Mouse (Mus musculus) E14TG2a.4 (cell line): Measurements from ENCODE around the gene Rftn1.
A peak's percentile ranks its signal among the peaks of the same experiment; 100 is the strongest.

Experiments
- H3K27me3 ChIP-seq: 2 replicates; pipeline ENCODE4 v1.6.1; 2014; ENCODE audit warnings: low read length, control low read depth; ENCODE audit not compliant: insufficient read depth
- H3K36me3 ChIP-seq: 2 replicates; pipeline ENCODE4 v1.6.1; 2014; ENCODE audit warnings: low read length, control low read depth; ENCODE audit not compliant: insufficient read depth
- H3K4me1 ChIP-seq: replicated peaks from 2 replicates; pipeline ENCODE4 v1.6.1; 2014; ENCODE audit warnings: low read depth, low read length, control low read depth
- H3K4me3 ChIP-seq: replicated peaks from 2 replicates; pipeline ENCODE4 v1.5.1; 2014; ENCODE audit warnings: mild to moderate bottlenecking, low read length
- H3K9me3 ChIP-seq: 2 replicates; pipeline ENCODE4 v1.6.1; 2014; ENCODE audit warnings: low read length, control low read depth
- CTCF ChIP-seq: conservative IDR thresholded peaks from 2 replicates; pipeline ENCODE4 v1.5.1; 2014; ENCODE audit warnings: low read length
- NANOG ChIP-seq: IDR thresholded peaks from 2 replicates; pipeline ENCODE4 v1.6.1; 2014; ENCODE audit warnings: borderline replicate concordance, low read length, mixed read lengths
- POU5F1 ChIP-seq: IDR thresholded peaks from 2 replicates; pipeline ENCODE4 v1.6.1; 2014; ENCODE audit warnings: low read length, borderline replicate concordance

Rftn1 gene

GRCm38 (mm10) chr17:50195399-50195798, 4.9 kb upstream of the Rftn1 start:
- no peak for TF ChIP-seq POU5F1
- TF ChIP-seq NANOG: no peak
- no peak for TF ChIP-seq CTCF
- Histone ChIP-seq H3K4me3 (no peak overlapping the region), H3K9me3 (no peaks in the 10 kb centered on the region), H3K4me1 (peaks cover 12% of the 10 kb centered on the region), H3K27me3 (peaks cover 66% of the 10 kb centered on the region), H3K36me3 (no peaks in the 10 kb centered on the region)

DNA sequence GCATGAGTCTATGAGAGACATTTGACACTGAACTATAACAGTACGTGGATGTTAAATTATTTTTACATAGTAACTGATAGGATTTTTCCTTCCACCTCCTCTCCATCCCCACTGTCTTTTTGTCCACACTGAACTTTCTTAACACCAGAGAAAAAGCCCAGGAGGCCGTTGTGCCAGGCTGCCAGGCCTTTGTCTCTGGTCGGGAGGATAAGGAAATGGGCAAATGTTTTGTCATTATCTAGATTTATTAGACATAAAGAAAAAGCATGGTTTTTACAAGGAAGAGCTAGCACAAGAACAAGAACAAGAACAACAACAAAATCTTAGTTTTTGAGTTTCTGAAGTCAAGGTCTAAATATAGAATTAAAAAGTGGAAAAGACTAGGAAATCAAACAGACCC, 4.1 kb upstream of the Rftn1 start:
- Histone ChIP-seq H3K27me3 (peaks cover 70% of the 10 kb centered on the region), H3K36me3 (no peaks in the 10 kb centered on the region), H3K4me1 (peaks cover 16% of the 10 kb centered on the region), H3K4me3 (no peak overlapping the region), H3K9me3 (no peaks in the 10 kb centered on the region)
- TF ChIP-seq POU5F1 (no peak), NANOG (no peak), CTCF (no peak)

GRCm38 (mm10) chr17:50193653-50194052, 3.2 kb upstream of the Rftn1 start:
- H3K9me3 ChIP-seq: no peaks in the 10 kb centered on the region
- TF ChIP-seq POU5F1: no peak
- TF ChIP-seq NANOG: no peak
- no peak for TF ChIP-seq CTCF
- H3K4me1 ChIP-seq: peaks cover 17% of the 10 kb centered on the region
- H3K36me3 ChIP-seq: no peaks in the 10 kb centered on the region
- peaks cover 75% of the 10 kb centered on the region for H3K27me3 ChIP-seq
- no peak overlapping the region for H3K4me3 ChIP-seq

GRCm38 (mm10) chr17:50192376-50192940, 2.0 kb upstream of the Rftn1 start:
- no peak overlapping the region for H3K4me3 ChIP-seq
- no peak for TF ChIP-seq CTCF
- TF ChIP-seq NANOG: no peak
- TF ChIP-seq POU5F1: no peak

GRCm38 (mm10) chr17:50191318-50191957, 964 bp upstream of the Rftn1 start:
- Histone ChIP-seq H3K4me1 (peaks cover 17% of the 10 kb centered on the region), H3K36me3 (no peaks in the 10 kb centered on the region), H3K4me3 (no peak overlapping the region), H3K27me3 (peaks cover 71% of the 10 kb centered on the region), H3K9me3 (no peaks in the 10 kb centered on the region)
- TF ChIP-seq POU5F1 (no peak), NANOG (no peak), CTCF (no peak)

More at GRCm38 (mm10) chr17:50192376-50192940, 2.0 kb upstream of the Rftn1 start:
- Histone ChIP-seq H3K36me3 (no peaks in the 10 kb centered on the region), H3K4me1 (peaks cover 17% of the 10 kb centered on the region), H3K27me3 (peaks cover 74% of the 10 kb centered on the region), H3K9me3 (no peaks in the 10 kb centered on the region)

- Histone ChIP-seq H3K4me1 (peaks cover 10% of the 10 kb centered on the region), H3K4me3 (peak overlapping the region; percentile 83), H3K27me3 (peaks cover 54% of the 10 kb centered on the region), H3K9me3 (no peaks in the 10 kb centered on the region), H3K36me3 (no peaks in the 10 kb centered on the region)
- TF ChIP-seq NANOG: no peak
- TF ChIP-seq POU5F1: no peak
- peak; percentile 29 for TF ChIP-seq CTCF
Observed at GRCm38 (mm10) chr17:50189381-50190012, 977 bp downstream of the Rftn1 start.

DNA sequence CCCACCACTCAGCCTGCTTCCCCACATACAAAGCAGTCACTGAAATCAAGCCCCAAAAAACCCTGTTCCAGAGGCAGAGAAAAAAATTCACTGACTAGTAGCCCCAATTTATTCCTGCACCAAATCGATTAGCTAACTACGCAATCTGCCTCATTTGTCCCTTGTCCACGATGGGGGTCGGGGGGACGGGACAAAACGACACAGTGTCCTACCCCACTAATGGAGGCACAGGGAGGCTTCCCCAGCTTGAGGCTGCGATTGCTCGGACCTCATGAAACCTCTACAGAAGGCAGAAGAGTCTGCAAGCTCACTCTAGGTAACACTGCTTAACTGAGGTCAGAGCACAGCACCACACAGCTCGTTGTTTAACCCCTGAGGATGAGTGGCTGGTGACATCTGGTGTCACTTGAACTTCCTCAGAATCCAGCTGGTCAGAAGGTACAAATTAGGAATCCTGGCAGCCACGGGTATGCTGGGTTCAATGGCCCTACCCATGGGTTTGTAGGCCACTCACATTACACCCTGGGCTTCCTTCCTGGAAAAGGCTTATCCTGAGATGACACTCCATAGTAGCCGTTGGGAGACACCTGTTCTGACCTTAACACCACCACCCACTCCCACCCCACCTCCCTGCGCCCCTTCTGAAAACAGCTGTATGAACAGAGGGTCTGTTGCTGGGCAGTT, 1.7 kb downstream of the Rftn1 start:
- peaks cover 54% of the 10 kb centered on the region for H3K27me3 ChIP-seq
- TF ChIP-seq NANOG: no peak
- TF ChIP-seq POU5F1: no peak
- no peak for TF ChIP-seq CTCF
- H3K4me1 ChIP-seq: peaks cover 10% of the 10 kb centered on the region
- no peak overlapping the region for H3K4me3 ChIP-seq
- no peaks in the 10 kb centered on the region for H3K36me3 ChIP-seq
- H3K9me3 ChIP-seq: no peaks in the 10 kb centered on the region

- TF ChIP-seq CTCF: no peak
- TF ChIP-seq NANOG: no peak
- TF ChIP-seq POU5F1: no peak
- Histone ChIP-seq H3K36me3 (no peaks in the 10 kb centered on the region), H3K4me3 (no peak overlapping the region), H3K4me1 (peaks cover 6% of the 10 kb centered on the region), H3K27me3 (peaks cover 31% of the 10 kb centered on the region), H3K9me3 (no peaks in the 10 kb centered on the region)
Observed at GRCm38 (mm10) chr17:50185616-50186015, 4.9 kb downstream of the Rftn1 start.
